ENCODE assay signal across 17 mouse cellular contexts in the genomic region with DNA sequence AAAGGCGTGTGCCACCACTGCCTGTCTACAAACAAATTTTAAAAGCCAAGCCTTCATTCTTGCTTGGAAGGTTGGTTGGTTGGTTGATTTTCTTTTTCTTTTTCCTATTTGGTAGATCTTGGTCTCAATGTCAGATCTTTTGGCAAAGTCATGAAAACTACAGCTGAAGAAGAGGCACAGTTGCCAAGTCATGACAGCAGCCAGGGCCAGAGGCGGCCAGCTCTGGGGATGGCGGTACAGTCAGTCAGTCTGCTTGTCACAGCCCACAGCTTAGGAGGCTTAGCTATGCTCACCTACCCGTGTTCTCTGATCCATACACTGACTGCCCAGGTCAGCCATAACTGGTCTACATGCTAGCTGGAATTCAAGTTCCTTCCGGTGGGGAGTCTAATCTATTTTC. TPM values are rescaled to one million over a fixed set of nuclear protein-coding genes. Genes with fewer than 3 reads are reported as not detected.
DNase-seq lines count a peak whose midpoint lies in the region; ATAC-seq lines count a peak whose summit lies in the region.
"Had no signal": no experiment of that assay in that cellular context is flagged by ENCODE, and none has a peak within 500 bp of the region (broad histone marks: within the 10 kb centered on the region; RNA-seq: fewer than 3 reads in every experiment).

No protein-coding gene starts in this region.

- WGBS in midbrain, embryonic 11.5 days, result 90% methylated on average over 5 of the region's 5 CpGs
- 92% methylated on average over 5 of the region's 5 CpGs for WGBS in midbrain, embryonic 15.5 days

- H3K4me2 ChIP-seq in midbrain, embryonic 11.5 days, result no peak overlapping the region
- H3K4me2 ChIP-seq in midbrain, embryonic 15.5 days, result no peak overlapping the region
- H3K4me2 ChIP-seq: embryonic facial prominence, embryonic 12.5 days; forebrain, embryonic 12.5 days; hindbrain, embryonic 13.5 days; intestine, embryonic 15.5 days had no signal

- H3K36me3 ChIP-seq in midbrain, embryonic 11.5 days (ENCODE audit: control insufficient read depth, insufficient read depth, low read length), result no peaks in the 10 kb centered on the region
- no peaks in the 10 kb centered on the region for H3K36me3 ChIP-seq in midbrain, embryonic 15.5 days (replicated peaks)
- H3K36me3 ChIP-seq: embryonic facial prominence, embryonic 12.5 days; forebrain, embryonic 12.5 days; heart, embryonic 10.5 days; hindbrain, embryonic 13.5 days; intestine, embryonic 15.5 days had no signal

- no peak for ATAC-seq in midbrain, embryonic 11.5 days (ENCODE audit: low FRiP score)
- ATAC-seq in midbrain, embryonic 15.5 days (replicated peaks), result no peak
- ATAC-seq: forebrain, embryonic 16.5 days; intestine, embryonic 15.5 days had no signal

- H3K27me3 ChIP-seq in midbrain, embryonic 11.5 days (ENCODE audit: control insufficient read depth, insufficient read depth, low read length), result no peaks in the 10 kb centered on the region
- H3K27me3 ChIP-seq in midbrain, embryonic 15.5 days (replicated peaks), result no peaks in the 10 kb centered on the region
- H3K27me3 ChIP-seq: embryonic facial prominence, embryonic 12.5 days; hindbrain, embryonic 13.5 days; intestine, embryonic 15.5 days had no signal

- no peak overlapping the region for H3K27ac ChIP-seq in midbrain, embryonic 11.5 days (ENCODE audit: low read depth, low read length)
- H3K27ac ChIP-seq in midbrain, embryonic 15.5 days, result no peak overlapping the region
- H3K27ac ChIP-seq: embryonic facial prominence, embryonic 12.5 days; forebrain, embryonic 12.5 days; heart, embryonic 10.5 days; hindbrain, embryonic 13.5 days; intestine, embryonic 15.5 days had no signal

- no peak overlapping the region for H3K9ac ChIP-seq in midbrain, embryonic 11.5 days (ENCODE audit: low read length)
- H3K9ac ChIP-seq in midbrain, embryonic 15.5 days, result no peak overlapping the region
- H3K9ac ChIP-seq: embryonic facial prominence, embryonic 12.5 days; forebrain, embryonic 12.5 days; hindbrain, embryonic 13.5 days; intestine, embryonic 15.5 days had no signal

- no peak overlapping the region for H3K4me3 ChIP-seq in midbrain, embryonic 11.5 days (ENCODE audit: low read depth, low read length)
- H3K4me3 ChIP-seq in midbrain, embryonic 15.5 days, result no peak overlapping the region
- H3K4me3 ChIP-seq: embryonic facial prominence, embryonic 12.5 days; forebrain, embryonic 12.5 days; heart, embryonic 10.5 days; hindbrain, embryonic 13.5 days; intestine, embryonic 15.5 days had no signal

- peak; percentile 61 for DNase-seq in adrenal gland, postnatal 14 days
- DNase-seq in adrenal gland, postnatal 4 days (ENCODE audit: low spot score in 2 of 2), result no peak
- peak; percentile 56 for DNase-seq in left cerebral cortex, postnatal 4 days
- DNase-seq in left cerebral cortex, adult 9 months (ENCODE audit: low spot score in 2 of 2), result no peak
- peak; percentile 19 for DNase-seq in midbrain, embryonic 11.5 days (ENCODE audit: low spot score, missing footprints)
- DNase-seq: cerebellum, adult 11-12 months; cerebellum, adult 9-10 months; cerebellum, postnatal 25 days; heart, postnatal 10 days; heart, postnatal 4 days had no signal

- peaks cover 14% of the 10 kb centered on the region for H3K4me1 ChIP-seq in midbrain, embryonic 11.5 days (ENCODE audit: control insufficient read depth, insufficient read depth, low read length)
- H3K4me1 ChIP-seq in midbrain, embryonic 15.5 days, result peaks cover 33% of the 10 kb centered on the region

- intact Hi-C loops in left cerebral cortex, postnatal 4 days (cut with DNase I), result no loop called here

- H3K9me3 ChIP-seq in midbrain, embryonic 11.5 days (ENCODE audit: control insufficient read depth, low read length), result no peaks in the 10 kb centered on the region
- no peaks in the 10 kb centered on the region for H3K9me3 ChIP-seq in midbrain, embryonic 15.5 days
- H3K9me3 ChIP-seq: embryonic facial prominence, embryonic 12.5 days; forebrain, embryonic 12.5 days; heart, embryonic 10.5 days; hindbrain, embryonic 13.5 days; intestine, embryonic 15.5 days had no signal

RNA-seq across cellular contexts. Expression of gene Srp9, which starts 31.1 kb away (rescaled TPM):
- 48.0 and 56.0 TPM in 2 replicates for total RNA-seq in adrenal gland, postnatal 14 days (2021)
- 10 to 100 TPM; 60.0 to 68.5 TPM for total RNA-seq in adrenal gland, postnatal 4 days (2021)
- 10 to 100 TPM; 46.2 to 46.6 TPM for total RNA-seq in left cerebral cortex, postnatal 4 days (2021)
- 158 and 189 TPM in 2 replicates for polyA plus RNA-seq in midbrain, embryonic 11.5 days (2014; fragmentation: Nextera tagmentation; extraction: Ambion mirVana)
- 125 and 128 TPM in 2 replicates for polyA plus RNA-seq in midbrain, embryonic 15.5 days (2015; fragmentation: Nextera tagmentation; extraction: Ambion mirVana)

Comparison
In these comparisons a context has a peak if more than half of its experiments do, and no peak if none do; other contexts are left out.
1. DNase-seq: peak in adrenal gland, postnatal 14 days (single experiment), left cerebral cortex, postnatal 4 days (single experiment) and midbrain, embryonic 11.5 days (single experiment); none in adrenal gland, postnatal 4 days (0 of 2) and left cerebral cortex, adult 9 months (0 of 2).